Mouse (Mus musculus) kidney, embryonic 15.5 days (tissue): ENCODE measurements around the gene Gm12394. TPM values are rescaled to one million over a fixed set of nuclear protein-coding genes. Genes with fewer than 3 reads are reported as not detected.
"Not testable (repeated sequence)": the region's sequence is repeated elsewhere in the genome, so short reads cannot be mapped to it uniquely, and the experiment has no call there.

ENCODE experiments used
- ATAC-seq: fragments of 200-750 bp; cut with Nextera tagmentation; replicated peaks from 2 replicates; pipeline ENCODE4 v1.8.0; 2017; ENCODE audit warnings: moderate TSS enrichment; ENCODE audit not compliant: low FRiP score
- H3K27ac ChIP-seq: fragments of 300-500 bp; sonication (generic); 2 replicates; pipeline ENCODE4 v1.5.1; 2015; ENCODE audit warnings: mild to moderate bottlenecking, inconsistent platforms
- H3K27me3 ChIP-seq: fragments of 300-500 bp; sonication (generic); 2 replicates; pipeline ENCODE4 v1.6.1; 2015; ENCODE audit warnings: inconsistent platforms
- H3K36me3 ChIP-seq: fragments of 300-500 bp; sonication (generic); 2 replicates; pipeline ENCODE4 v1.6.1; 2015; ENCODE audit warnings: inconsistent platforms
- H3K4me1 ChIP-seq: fragments of 300-500 bp; sonication (generic); 2 replicates; pipeline ENCODE4 v1.6.1; 2015; ENCODE audit warnings: inconsistent platforms
- H3K4me2 ChIP-seq: fragments of 300-500 bp; sonication (generic); 2 replicates; pipeline ENCODE4 v1.6.1; 2015; ENCODE audit warnings: moderate library complexity, mild to moderate bottlenecking, inconsistent platforms
- H3K4me3 ChIP-seq: fragments of 300-500 bp; sonication (generic); replicated peaks from 2 replicates; pipeline ENCODE4 v1.5.1; 2015; ENCODE audit warnings: mild to moderate bottlenecking, inconsistent platforms
- H3K9ac ChIP-seq: fragments of 300-500 bp; sonication (generic); 2 replicates; pipeline ENCODE4 v1.6.1; 2015; ENCODE audit warnings: mild to moderate bottlenecking, inconsistent platforms
- H3K9me3 ChIP-seq: fragments of 300-500 bp; sonication (generic); replicated peaks from 2 replicates; pipeline ENCODE4 v1.6.1; 2016; ENCODE audit warnings: inconsistent platforms
- WGBS: fragments of 180-500 bp; shearing (Covaris S2); methylation state at CpG from one replicate; pipeline ENCODE4 v1.1.7; 2015; ENCODE audit warnings: mixed read lengths; 5-methylcytosine and 5-hydroxymethylcytosine counted together
- polyA plus RNA-seq: library from polyadenylated mRNA; unstranded; fragments of >200 nt; fragmentation: Nextera tagmentation; extraction: Ambion mirVana; gene quantifications from 2 replicates; pipeline ENCODE4 v1.2.1, GENCODE M21; 2015

Gm12394 gene
- polyA plus RNA-seq, 1 experiment from 2014 or later = 0.09 TPM

DNA sequence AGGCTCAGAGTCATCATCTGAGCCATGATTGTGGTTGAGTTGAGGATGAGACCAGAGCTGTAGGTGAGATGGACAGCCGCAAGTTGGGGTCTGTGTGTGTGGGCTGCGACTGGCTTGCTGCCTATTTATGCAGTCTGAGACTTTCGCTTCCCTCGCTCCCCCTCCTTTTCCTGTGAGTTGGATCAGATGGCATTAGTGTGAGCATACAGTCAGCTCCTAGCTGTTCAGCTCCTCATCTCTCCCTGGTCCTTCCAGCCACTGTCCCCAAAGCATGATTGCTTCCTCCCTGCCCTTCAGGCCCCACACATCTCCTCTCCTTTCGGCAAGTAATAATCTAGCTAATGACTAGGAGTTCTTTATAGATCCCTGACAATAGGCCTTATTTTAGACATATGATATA lies 82.7 kb downstream of the Gm12394 start, which contains the start of gene Ccl21a:
Gene Ccl21a (minus strand): TSS at position 101 of the 400 bp plus-strand sequence.
- H3K9ac ChIP-seq, H3K4me2 ChIP-seq, H3K36me3 ChIP-seq, H3K9me3 ChIP-seq, H3K27ac ChIP-seq, H3K27me3 ChIP-seq, H3K4me1 ChIP-seq, ATAC-seq, H3K4me3 ChIP-seq: not testable (repeated sequence)
- WGBS = no CpG with 5 or more reads among the region's 5 CpGs

DNA sequence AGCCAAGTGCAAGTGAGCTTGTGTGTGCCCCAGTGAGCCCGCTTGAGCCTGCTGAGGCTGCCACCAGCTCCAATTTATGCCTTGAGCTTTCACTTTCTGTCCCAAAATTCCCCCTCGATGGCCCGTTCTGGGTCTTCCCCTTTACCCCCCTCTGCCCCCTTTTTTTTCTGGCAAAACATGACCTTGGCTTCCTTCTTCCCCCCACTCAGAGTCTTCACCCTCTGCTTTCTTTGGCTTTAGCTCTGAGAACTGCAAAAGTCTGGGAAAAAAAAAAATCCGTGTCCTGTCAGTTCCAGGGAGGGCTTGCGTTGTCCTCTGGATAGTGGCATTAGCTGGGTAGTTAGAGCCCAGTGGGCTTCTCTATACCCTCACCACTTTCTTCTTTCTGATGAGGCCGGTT lies 100.1 kb downstream of the Gm12394 start, which contains the start of gene Ccl19:
Gene Ccl19 (minus strand): TSS at position 101 of the 400 bp plus-strand sequence.
- not testable (repeated sequence) for H3K4me3 ChIP-seq, H3K27me3 ChIP-seq, H3K4me2 ChIP-seq, ATAC-seq, H3K27ac ChIP-seq, H3K4me1 ChIP-seq, H3K9me3 ChIP-seq, H3K9ac ChIP-seq, H3K36me3 ChIP-seq
- no CpG with 5 or more reads among the region's 6 CpGs for WGBS

DNA sequence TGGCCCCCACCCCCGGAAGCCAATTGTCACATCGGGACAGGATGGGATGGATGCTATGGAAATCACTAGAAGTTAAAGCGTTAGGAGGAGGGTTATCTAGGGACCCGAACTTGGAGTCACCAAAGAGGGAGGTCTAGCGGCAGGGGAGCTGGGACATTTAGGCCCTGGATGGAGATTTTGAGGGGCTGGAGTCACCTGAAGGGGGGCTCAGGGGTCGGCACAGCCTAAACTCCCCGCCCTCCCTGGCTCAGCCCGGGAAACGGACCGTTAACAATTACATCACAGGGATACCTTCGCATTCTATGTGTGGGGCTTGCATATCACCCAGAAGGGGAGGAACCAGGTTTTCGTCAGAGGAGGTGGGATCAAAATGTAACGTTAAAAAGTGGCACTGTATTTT lies 121.3 kb downstream of the Gm12394 start, which contains the start of gene 4930578G10Rik:
Gene 4930578G10Rik (plus strand): TSS at position 301 of the 400 bp plus-strand sequence.
- not testable (repeated sequence) for H3K4me2 ChIP-seq, H3K9ac ChIP-seq, H3K27me3 ChIP-seq, H3K9me3 ChIP-seq, H3K4me3 ChIP-seq, ATAC-seq, H3K4me1 ChIP-seq, H3K36me3 ChIP-seq, H3K27ac ChIP-seq
- WGBS = no CpG with 5 or more reads among the region's 13 CpGs

Other genes with a start within 250 kb of the Gm12394 start
- 0.68 TPM in 1 of 2 replicates, not detected in the other for gene Gm10591, start 244.6 kb downstream of the Gm12394 start, polyA plus RNA-seq
- 0.31 TPM in 1 of 2 replicates, not detected in the other for gene Gm2564, start 227.1 kb downstream of the Gm12394 start, polyA plus RNA-seq
- gene Ccl27b, start 201.5 kb downstream of the Gm12394 start, polyA plus RNA-seq = not detected in 2 replicates
- 0.18 TPM in 1 of 2 replicates, not detected in the other for gene Il11ra2, start 194.9 kb downstream of the Gm12394 start, polyA plus RNA-seq
- gene 4930578G10Rik, start 121.2 kb downstream of the Gm12394 start, polyA plus RNA-seq = not detected in 2 replicates
- not detected in 2 replicates for gene Ccl19, start 100.2 kb downstream of the Gm12394 start, polyA plus RNA-seq
- gene Ccl21a, start 82.8 kb downstream of the Gm12394 start, polyA plus RNA-seq = 54.9 and 67.0 TPM in 2 replicates
- not detected in 2 replicates for gene Fam205a1, start 2.9 kb downstream of the Gm12394 start, polyA plus RNA-seq
- gene Fam205c, start 17.5 kb upstream of the Gm12394 start, polyA plus RNA-seq = 0.18 TPM in 1 of 2 replicates, not detected in the other
- gene Phf24, start 59.9 kb upstream of the Gm12394 start, polyA plus RNA-seq = 0.26 and 0.93 TPM in 2 replicates
- gene Dnajb5, start 93.0 kb upstream of the Gm12394 start, polyA plus RNA-seq = 6.9 and 10.0 TPM in 2 replicates
- 0.48 and 0.75 TPM in 2 replicates for gene 1700022I11Rik, start 112.8 kb upstream of the Gm12394 start, polyA plus RNA-seq
- 547 and 571 TPM in 2 replicates for gene Vcp, start 143.7 kb upstream of the Gm12394 start, polyA plus RNA-seq
- 15.2 and 17.2 TPM in 2 replicates for gene Fancg, start 153.7 kb upstream of the Gm12394 start, polyA plus RNA-seq
- 23.5 and 27.6 TPM in 2 replicates for gene Pigo, start 169.0 kb upstream of the Gm12394 start, polyA plus RNA-seq
- 346 and 352 TPM in 2 replicates for gene Stoml2, start 174.9 kb upstream of the Gm12394 start, polyA plus RNA-seq
- 10.8 and 11.8 TPM in 2 replicates for gene Fam214b, start 189.4 kb upstream of the Gm12394 start, polyA plus RNA-seq
- 7.2 and 8.3 TPM in 2 replicates for gene Unc13b, start 202.2 kb upstream of the Gm12394 start, polyA plus RNA-seq